In the genomic region with DNA sequence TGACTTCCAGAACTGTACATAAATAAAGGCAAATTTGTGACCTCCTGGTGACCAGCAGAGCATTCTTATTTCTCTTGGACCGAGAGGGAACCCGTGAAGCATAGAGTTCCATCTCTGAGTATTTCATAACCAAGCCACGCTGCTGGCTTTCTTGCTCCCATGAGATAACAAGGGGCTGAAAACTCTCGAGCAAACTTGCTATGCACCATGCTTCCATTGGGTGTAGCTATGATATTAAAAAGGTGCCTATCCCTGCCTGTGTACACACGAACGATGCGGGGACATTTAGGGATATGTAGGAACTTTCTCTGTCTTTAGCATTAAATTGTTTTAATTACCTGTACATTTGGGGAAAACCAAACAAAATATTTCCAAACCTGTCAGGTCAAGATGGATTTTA, we compare ENCODE assay signal across 10 mouse cellular contexts.
A peak's percentile ranks its signal among the peaks of the same experiment; 100 is the strongest.
DNase-seq lines count a peak whose midpoint lies in the region; ATAC-seq and TF ChIP-seq lines count a peak whose summit lies in the region.
"Had no signal": no experiment of that assay in that cellular context is flagged by ENCODE, and none has a peak within 500 bp of the region (broad histone marks: within the 10 kb centered on the region; RNA-seq: fewer than 3 reads in every experiment).

No protein-coding gene starts in this region.

- TF ChIP-seq POLR2A in heart, adult 2 months (IDR thresholded peaks at IDR 0.05; ENCODE audit: insufficient read depth, low read depth, low read length): no peak

- no peaks in the 10 kb centered on the region for H3K36me3 ChIP-seq in heart, adult 2 months (ENCODE audit: control insufficient read depth, insufficient read depth, low read length)
- H3K36me3 ChIP-seq in heart, embryonic 12.5 days: no peaks in the 10 kb centered on the region
- H3K36me3 ChIP-seq in lung, embryonic 14.5 days (ENCODE audit: insufficient read depth): peaks cover 7% of the 10 kb centered on the region; the same call in 1 of the 2 replicates
- H3K36me3 ChIP-seq in heart, postnatal 0 days (replicated peaks; ENCODE audit: control insufficient read depth, insufficient read depth, low read length): no peaks in the 10 kb centered on the region
- H3K36me3 ChIP-seq: limb, embryonic 15.5 days had no signal

- 0 out of 2 replicates have a peak, but pooled peaks have one; percentile 26 for TF ChIP-seq EP300 in heart, adult 2 months (IDR thresholded peaks at IDR 0.05; ENCODE audit: insufficient read depth, low read depth, low read length)
- TF ChIP-seq EP300 in heart, postnatal 0 days (IDR thresholded peaks at IDR 0.05; ENCODE audit: low read depth): no peak

- H3K4me2 ChIP-seq in heart, embryonic 12.5 days: no peak overlapping the region
- H3K4me2 ChIP-seq in lung, embryonic 14.5 days: no peak overlapping the region
- H3K4me2 ChIP-seq in heart, postnatal 0 days (ENCODE audit: low read depth, low read length): no peak overlapping the region
- H3K4me2 ChIP-seq: limb, embryonic 15.5 days had no signal

- H3K27me3 ChIP-seq in heart, adult 2 months (ENCODE audit: control insufficient read depth, insufficient read depth, low read length): no peaks in the 10 kb centered on the region
- no peaks in the 10 kb centered on the region for H3K27me3 ChIP-seq in heart, embryonic 12.5 days (replicated peaks)
- no peaks in the 10 kb centered on the region for H3K27me3 ChIP-seq in lung, embryonic 14.5 days (ENCODE audit: insufficient read depth, low read length)
- no peaks in the 10 kb centered on the region for H3K27me3 ChIP-seq in heart, postnatal 0 days (ENCODE audit: control insufficient read depth, insufficient read depth, low read length)
- H3K27me3 ChIP-seq: limb, embryonic 15.5 days had no signal

- no peak overlapping the region for H3K27ac ChIP-seq in heart, adult 2 months
- no peak overlapping the region for H3K27ac ChIP-seq in heart, embryonic 12.5 days (ENCODE audit: poor library complexity, severe bottlenecking)
- no peak overlapping the region for H3K27ac ChIP-seq in lung, embryonic 14.5 days (ENCODE audit: low read depth)
- H3K27ac ChIP-seq in heart, postnatal 0 days (ENCODE audit: low read depth): no peak overlapping the region
- H3K27ac ChIP-seq: limb, embryonic 15.5 days; macrophage had no signal

- TF ChIP-seq CTCF in heart, adult 2 months (IDR thresholded peaks at IDR 0.05): peak; percentile 69
- peak; percentile 28; the same call in 1 of the 2 replicates for TF ChIP-seq CTCF in lung, embryonic 14.5 days (IDR thresholded peaks at IDR 0.05; ENCODE audit: low read depth)
- peak; percentile 65 for TF ChIP-seq CTCF in heart, postnatal 0 days (IDR thresholded peaks at IDR 0.05; ENCODE audit: low read depth)

- no peak overlapping the region for H3K4me3 ChIP-seq in heart, adult 2 months
- no peak overlapping the region for H3K4me3 ChIP-seq in heart, embryonic 12.5 days
- no peak overlapping the region for H3K4me3 ChIP-seq in lung, embryonic 14.5 days (ENCODE audit: low read depth, low read length)
- no peak overlapping the region for H3K4me3 ChIP-seq in heart, postnatal 0 days (ENCODE audit: low read depth, low read length)
- H3K4me3 ChIP-seq: limb, embryonic 15.5 days had no signal

- H3K4me1 ChIP-seq in heart, adult 2 months (ENCODE audit: control insufficient read depth, insufficient read depth, low read length): no peaks in the 10 kb centered on the region
- H3K4me1 ChIP-seq in heart, embryonic 12.5 days (replicated peaks): peaks cover 9% of the 10 kb centered on the region
- peaks cover 6% of the 10 kb centered on the region; the same call in 1 of the 2 replicates for H3K4me1 ChIP-seq in lung, embryonic 14.5 days (ENCODE audit: insufficient read depth)
- H3K4me1 ChIP-seq in heart, postnatal 0 days (ENCODE audit: control insufficient read depth, insufficient read depth): peaks cover 7% of the 10 kb centered on the region; the same call in 1 of the 2 replicates

- peak; percentile 21 to 46 for DNase-seq in adrenal gland, adult (ENCODE audit: inconsistent age in 2 of 2, low spot score in 1 of 2)
- no peak for DNase-seq in adrenal gland, postnatal 14 days
- DNase-seq in heart, adult 2 months: peak; percentile 28 to 44
- peak; percentile 41 for DNase-seq in lung, embryonic 14.5 days
- no peak for DNase-seq in lung, postnatal 14 days
- DNase-seq in heart, postnatal 0 days (ENCODE audit: low spot score): peak; percentile 21
- DNase-seq in retina, postnatal 1 day: no peak

- WGBS in heart, adult 2 months: 35% methylated on average over 7 of the region's 7 CpGs
- 63% methylated on average over 7 of the region's 7 CpGs for WGBS in heart, embryonic 12.5 days
- WGBS in lung, embryonic 14.5 days: 66% methylated on average over 7 of the region's 7 CpGs
- WGBS in heart, postnatal 0 days: 44% methylated on average over 7 of the region's 7 CpGs

- no peaks in the 10 kb centered on the region for H3K9me3 ChIP-seq in heart, embryonic 12.5 days (replicated peaks)
- no peaks in the 10 kb centered on the region for H3K9me3 ChIP-seq in lung, embryonic 14.5 days (ENCODE audit: low read depth, low read length)
- H3K9me3 ChIP-seq in heart, postnatal 0 days (replicated peaks; ENCODE audit: control insufficient read depth, low read length): no peaks in the 10 kb centered on the region
- H3K9me3 ChIP-seq: limb, embryonic 15.5 days had no signal

- no peak for ATAC-seq in heart, embryonic 12.5 days (ENCODE audit: insufficient number of reproducible peaks, low FRiP score)
- no peak for ATAC-seq in lung, embryonic 14.5 days (ENCODE audit: insufficient read depth)
- no peak for ATAC-seq in heart, postnatal 0 days (ENCODE audit: insufficient read depth, low read depth)

- H3K79me2 ChIP-seq in heart, adult 2 months (replicated peaks; ENCODE audit: control insufficient read depth, insufficient read depth, low read length): no peaks in the 10 kb centered on the region

- no peak overlapping the region for H3K9ac ChIP-seq in heart, adult 2 months (ENCODE audit: low read depth, low read length)
- H3K9ac ChIP-seq in heart, embryonic 12.5 days: no peak overlapping the region
- H3K9ac ChIP-seq in lung, embryonic 14.5 days: no peak overlapping the region
- no peak overlapping the region for H3K9ac ChIP-seq in heart, postnatal 0 days (replicated peaks; ENCODE audit: low read depth, low read length)
- H3K9ac ChIP-seq: limb, embryonic 15.5 days had no signal

- intact Hi-C loops in heart, adult 2 months (cut with DNase I): no loop called here

Comparison
In these comparisons a context has a peak if more than half of its experiments do, and no peak if none do; other contexts are left out.
1. DNase-seq: peak in adrenal gland, adult (2 of 2), heart, adult 2 months (2 of 2), lung, embryonic 14.5 days (single experiment) and heart, postnatal 0 days (single experiment); none in adrenal gland, postnatal 14 days (single experiment), lung, postnatal 14 days (single experiment) and retina, postnatal 1 day (single experiment).
2. Peak in every context shown above with its lines, with median percentiles within 50 percentile points of each other: CTCF ChIP-seq.